Mouse (Mus musculus) CH12.LX (cell line): ENCODE data around the gene Lrrc3b.

Experiments used
- BHLHE40 ChIP-seq: IDR thresholded peaks from 2 replicates; pipeline ENCODE4 v1.6.1; 2011; ENCODE audit warnings: mild to moderate bottlenecking, low read depth, low read length, improper control_type of control experiment
- CTCF ChIP-seq, 2 experiments: IDR thresholded peaks in 1 of 2; conservative IDR thresholded peaks in 1 of 2; 2 replicates each; pipeline ENCODE4 v1.5.1; 2011 to 2012; ENCODE audit warnings: low read depth in 2 of 2, low read length in 2 of 2, improper control_type of control experiment in 1 of 2, inconsistent platforms in 1 of 2, mild to moderate bottlenecking in 1 of 2, moderate library complexity in 1 of 2
- E2F4 ChIP-seq: IDR thresholded peaks from 2 replicates; pipeline ENCODE4 v1.6.1; 2011; ENCODE audit warnings: low read depth, low read length, improper control_type of control experiment; ENCODE audit not compliant: insufficient replicate concordance
- ETS1 ChIP-seq: conservative IDR thresholded peaks from 2 replicates; pipeline ENCODE4 v1.6.1; 2012; ENCODE audit warnings: low read depth, mild to moderate bottlenecking, inconsistent platforms, low read length, improper control_type of control experiment, moderate library complexity
- GABPA ChIP-seq: IDR thresholded peaks from 2 replicates; pipeline ENCODE4 v1.6.1; 2012; ENCODE audit warnings: low read depth, low read length, improper control_type of control experiment, inconsistent platforms; ENCODE audit not compliant: insufficient replicate concordance
- IRF4 ChIP-seq: IDR thresholded peaks from 2 replicates; pipeline ENCODE4 v1.6.1; 2014; ENCODE audit warnings: low read depth, mild to moderate bottlenecking, inconsistent platforms, low read length, improper control_type of control experiment
- KAT2A ChIP-seq: IDR thresholded peaks from 2 replicates; pipeline ENCODE4 v1.6.1; 2012; ENCODE audit warnings: low read length, improper control_type of control experiment, inconsistent platforms; ENCODE audit not compliant: insufficient replicate concordance
- MAFK ChIP-seq: IDR thresholded peaks from 2 replicates; pipeline ENCODE4 v1.6.1; 2011; ENCODE audit warnings: low read length, improper control_type of control experiment; ENCODE audit not compliant: insufficient replicate concordance
- MEF2A ChIP-seq: IDR thresholded peaks from 2 replicates; pipeline ENCODE4 v1.6.1; 2014; ENCODE audit warnings: low read depth, mild to moderate bottlenecking, inconsistent platforms, low read length, improper control_type of control experiment, borderline replicate concordance
- NELFE ChIP-seq: IDR thresholded peaks from 2 replicates; pipeline ENCODE4 v1.6.1; 2011; ENCODE audit warnings: low read depth, low read length, improper control_type of control experiment
- POLR2A ChIP-seq: IDR thresholded peaks from 2 replicates; pipeline ENCODE4 v1.6.1; 2011; ENCODE audit warnings: low read depth, mild to moderate bottlenecking, improper control_type of control experiment, low read length
- SMC3 ChIP-seq: IDR thresholded peaks from 2 replicates; pipeline ENCODE4 v1.6.1; 2011; ENCODE audit warnings: low read depth, low read length, improper control_type of control experiment
- UBTF ChIP-seq: IDR thresholded peaks from 2 replicates; pipeline ENCODE4 v1.6.1; 2012; ENCODE audit warnings: low read depth, mild to moderate bottlenecking, inconsistent platforms, low read length, improper control_type of control experiment, moderate library complexity
- ZNF384 ChIP-seq: IDR thresholded peaks from 2 replicates; pipeline ENCODE4 v1.6.1; 2012; ENCODE audit warnings: low read depth, low read length, improper control_type of control experiment, inconsistent platforms

DNA sequence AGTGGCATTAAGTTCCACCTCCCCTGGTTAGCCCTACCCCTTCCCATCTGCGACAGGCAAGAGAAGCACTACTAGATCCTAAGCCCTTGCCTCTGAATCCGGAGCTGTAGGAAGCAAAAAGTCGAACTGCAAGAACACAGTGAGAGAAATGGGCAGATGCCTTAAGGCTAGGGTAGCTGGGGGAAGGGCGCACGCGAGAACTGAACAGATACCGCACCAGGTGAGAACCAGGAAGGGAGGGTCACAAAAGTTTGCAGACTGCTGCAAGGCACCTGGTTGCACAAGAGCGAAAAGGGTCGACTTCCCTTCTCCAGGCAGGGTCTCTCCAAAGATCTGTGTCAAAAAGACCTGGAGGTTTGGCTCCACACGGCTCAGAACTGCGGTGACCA is 697 bp downstream of the Lrrc3b start:
- TF ChIP-seq CTCF (conservative IDR thresholded peaks at IDR 0.05 in 1 of 2, IDR thresholded peaks at IDR 0.05 in 1 of 2; ENCODE audit: low read depth in 2 of 2, low read length in 2 of 2) (no peak), UBTF (no peak), POLR2A (no peak), MEF2A (no peak), MAFK (no peak), E2F4 (no peak), ZNF384 (no peak), BHLHE40 (no peak), ETS1 (no peak), GABPA (no peak), NELFE (no peak), KAT2A (no peak), IRF4 (no peak), SMC3 (no peak)
